Mouse (Mus musculus): ENCODE results near the gene Fsd2. TPM values are rescaled to one million over a fixed set of nuclear protein-coding genes. Genes with fewer than 3 reads are reported as not detected.

Gene Fsd2
- polyA plus RNA-seq, 2 experiments from 2014 or later: 5.0 to 5.1 TPM

GRCm38 (mm10) chr7:81541924-81542524, 24.7 kb downstream of the Fsd2 start:
- no peak for ATAC-seq

- ATAC-seq: no peak
Measured at GRCm38 (mm10) chr7:81540999-81541398, 25.7 kb downstream of the Fsd2 start.

- no peak for ATAC-seq
Measured at GRCm38 (mm10) chr7:81539565-81539964, 27.2 kb downstream of the Fsd2 start.

GRCm38 (mm10) chr7:81538070-81538675, 28.6 kb downstream of the Fsd2 start:
- peak; percentile 79 for ATAC-seq

- ATAC-seq: no peak
Measured at GRCm38 (mm10) chr7:81536478-81536877, 30.3 kb downstream of the Fsd2 start.

GRCm38 (mm10) chr7:81531462-81531861, 35.3 kb downstream of the Fsd2 start:
- no peak for ATAC-seq

GRCm38 (mm10) chr7:81528918-81529317, 37.8 kb downstream of the Fsd2 start:
- ATAC-seq: no peak

GRCm38 (mm10) chr7:81523663-81524017, 43.1 kb downstream of the Fsd2 start:
- peak; percentile 30 for ATAC-seq

- peak; percentile 95 for ATAC-seq
Measured at GRCm38 (mm10) chr7:81523008-81523662, 43.6 kb downstream of the Fsd2 start.

- ATAC-seq: no peak
Measured at GRCm38 (mm10) chr7:81516154-81517030, 50.4 kb downstream of the Fsd2 start.

- no peak for ATAC-seq
Measured at GRCm38 (mm10) chr7:81514906-81515590, 51.7 kb downstream of the Fsd2 start.

GRCm38 (mm10) chr7:81501050-81501449, 65.7 kb downstream of the Fsd2 start:
- no peak for ATAC-seq

- no peak for ATAC-seq
Measured at GRCm38 (mm10) chr7:81498181-81498580, 68.6 kb downstream of the Fsd2 start, which contains the start of gene BC048679. BC048679 (minus strand) TSS chr7:81498281.

GRCm38 (mm10) chr7:81497171-81497570, 69.6 kb downstream of the Fsd2 start:
- ATAC-seq: no peak

GRCm38 (mm10) chr7:81493331-81494021, 73.3 kb downstream of the Fsd2 start, which contains the start of gene Ap3b2:
Ap3b2 (minus strand) TSS chr7:81493925.
- ATAC-seq: no peak

- no peak for ATAC-seq
Measured at GRCm38 (mm10) chr7:81492628-81493027, 74.1 kb downstream of the Fsd2 start.

- no peak for ATAC-seq
Measured at GRCm38 (mm10) chr7:81489649-81490048, 77.1 kb downstream of the Fsd2 start.
